Mouse (Mus musculus) CH12.LX (cell line): ENCODE results near the gene Prr12.

ENCODE experiments used
- BHLHE40 ChIP-seq: IDR thresholded peaks from 2 replicates; pipeline ENCODE4 v1.6.1; 2011; ENCODE audit warnings: mild to moderate bottlenecking, low read depth, low read length, improper control_type of control experiment
- CHD2 ChIP-seq: IDR thresholded peaks from 2 replicates; pipeline ENCODE4 v1.6.1; 2011; ENCODE audit warnings: low read length, improper control_type of control experiment
- CTCF ChIP-seq, 2 experiments: IDR thresholded peaks in 1 of 2; conservative IDR thresholded peaks in 1 of 2; 2 replicates each; pipeline ENCODE4 v1.5.1; 2011 to 2012; ENCODE audit warnings: low read depth in 2 of 2, low read length in 2 of 2, improper control_type of control experiment in 1 of 2, inconsistent platforms in 1 of 2, mild to moderate bottlenecking in 1 of 2, moderate library complexity in 1 of 2
- EP300 ChIP-seq: IDR thresholded peaks from 2 replicates; pipeline ENCODE4 v1.6.1; 2011; ENCODE audit warnings: low read length, improper control_type of control experiment
- HCFC1 ChIP-seq: IDR thresholded peaks from 2 replicates; pipeline ENCODE4 v1.6.1; 2012; ENCODE audit warnings: low read depth, mild to moderate bottlenecking, inconsistent platforms, low read length, improper control_type of control experiment
- KAT2A ChIP-seq: IDR thresholded peaks from 2 replicates; pipeline ENCODE4 v1.6.1; 2012; ENCODE audit warnings: low read length, improper control_type of control experiment, inconsistent platforms; ENCODE audit not compliant: insufficient replicate concordance
- MXI1 ChIP-seq: IDR thresholded peaks from 2 replicates; pipeline ENCODE4 v1.6.1; 2011; ENCODE audit warnings: mild to moderate bottlenecking, low read depth, low read length, improper control_type of control experiment
- POLR2A ChIP-seq: IDR thresholded peaks from 2 replicates; pipeline ENCODE4 v1.6.1; 2011; ENCODE audit warnings: low read depth, mild to moderate bottlenecking, improper control_type of control experiment, low read length
- RAD21 ChIP-seq: IDR thresholded peaks from 2 replicates; pipeline ENCODE4 v1.6.1; 2011; ENCODE audit warnings: low read depth, mild to moderate bottlenecking, low read length, improper control_type of control experiment, moderate library complexity
- TCF12 ChIP-seq: IDR thresholded peaks from 2 replicates; pipeline ENCODE4 v1.6.1; 2014; ENCODE audit warnings: low read depth, mild to moderate bottlenecking, inconsistent platforms, low read length, improper control_type of control experiment
- USF1 ChIP-seq: IDR thresholded peaks from 2 replicates; pipeline ENCODE4 v1.6.1; 2014; ENCODE audit warnings: low read depth, mild to moderate bottlenecking, inconsistent platforms, low read length, improper control_type of control experiment
- ZC3H11A ChIP-seq: IDR thresholded peaks from 2 replicates; pipeline ENCODE4 v1.6.1; 2012; ENCODE audit warnings: low read depth, mild to moderate bottlenecking, inconsistent platforms, low read length, improper control_type of control experiment
- ZMIZ1 ChIP-seq: IDR thresholded peaks from 2 replicates; pipeline ENCODE4 v1.6.1; 2012; ENCODE audit warnings: low read depth, mild to moderate bottlenecking, inconsistent platforms, low read length, improper control_type of control experiment

DNA sequence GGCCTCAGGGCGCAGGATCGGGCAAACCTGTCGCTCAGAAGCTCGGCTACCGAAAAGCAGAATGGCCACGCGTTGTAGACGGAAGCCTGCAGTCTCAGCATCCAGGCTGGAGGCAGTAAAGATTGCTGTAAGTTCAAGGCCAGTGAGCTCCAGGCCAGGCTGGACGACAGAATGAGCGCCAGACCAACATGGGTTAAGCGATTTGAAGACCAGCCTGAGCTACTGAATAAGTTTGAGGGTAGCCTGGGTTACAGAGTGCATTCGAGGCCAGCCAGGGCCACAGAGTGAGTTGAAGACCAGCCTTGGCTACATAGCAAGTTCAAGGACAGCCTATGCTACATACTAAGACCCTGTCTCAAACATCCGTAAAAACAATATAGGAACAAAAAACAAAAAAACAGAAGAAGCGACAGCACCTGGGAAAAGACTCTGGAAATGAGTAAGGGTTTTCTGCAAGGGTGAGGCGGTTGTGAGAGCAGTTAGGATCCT, 54.7 kb downstream of the Prr12 start:
- TF ChIP-seq RAD21 (no peak), BHLHE40 (no peak), MXI1 (peak; percentile 60), TCF12 (no peak), CTCF (conservative IDR thresholded peaks at IDR 0.05 in 1 of 2, IDR thresholded peaks at IDR 0.05 in 1 of 2; ENCODE audit: low read depth in 2 of 2, low read length in 2 of 2) (no peak), POLR2A (no peak), ZC3H11A (no peak), USF1 (no peak), HCFC1 (no peak), KAT2A (0 out of 2 replicates have a peak, but pooled peaks have one; percentile 12), EP300 (no peak), ZMIZ1 (no peak), CHD2 (no peak)
